Mouse (Mus musculus) lung, adult 2 months (tissue): ENCODE results near the gene Otop3.
"Not testable (repeated sequence)": the region's sequence is repeated elsewhere in the genome, so short reads cannot be mapped to it uniquely, and the experiment has no call there.

Experiments used
- CTCF ChIP-seq: fragments of 200-500 bp; IDR thresholded peaks from 2 replicates; pipeline ENCODE4 v1.5.1; 2011; ENCODE audit warnings: mild to moderate bottlenecking, low read length, control low read depth; ENCODE audit not compliant: insufficient read depth
- POLR2A ChIP-seq: fragments of 200-500 bp; IDR thresholded peaks from 2 replicates; pipeline ENCODE4 v1.6.1; 2011; ENCODE audit warnings: low read depth, mild to moderate bottlenecking, control low read depth, low read length, borderline replicate concordance; ENCODE audit errors: extremely low read depth

- TF ChIP-seq CTCF, POLR2A: not testable (repeated sequence)
These were observed 52.3 kb downstream of the Otop3 start for GRCm38 (mm10) chr11:115386859-115387258.
